Mouse (Mus musculus) CH12.LX (cell line): ENCODE data around the gene Pdzd3.

Experiments used
- CTCF ChIP-seq, 2 experiments: IDR thresholded peaks in 1 of 2; conservative IDR thresholded peaks in 1 of 2; 2 replicates each; pipeline ENCODE4 v1.5.1; 2011 to 2012; ENCODE audit warnings: low read depth in 2 of 2, low read length in 2 of 2, improper control_type of control experiment in 1 of 2, inconsistent platforms in 1 of 2, mild to moderate bottlenecking in 1 of 2, moderate library complexity in 1 of 2
- EP300 ChIP-seq: IDR thresholded peaks from 2 replicates; pipeline ENCODE4 v1.6.1; 2011; ENCODE audit warnings: low read length, improper control_type of control experiment
- GABPA ChIP-seq: IDR thresholded peaks from 2 replicates; pipeline ENCODE4 v1.6.1; 2012; ENCODE audit warnings: low read depth, low read length, improper control_type of control experiment, inconsistent platforms; ENCODE audit not compliant: insufficient replicate concordance
- HCFC1 ChIP-seq: IDR thresholded peaks from 2 replicates; pipeline ENCODE4 v1.6.1; 2012; ENCODE audit warnings: low read depth, mild to moderate bottlenecking, inconsistent platforms, low read length, improper control_type of control experiment
- JUN ChIP-seq: IDR thresholded peaks from 2 replicates; pipeline ENCODE4 v1.6.1; 2011; ENCODE audit warnings: low read depth, mild to moderate bottlenecking, low read length, improper control_type of control experiment, moderate library complexity; ENCODE audit not compliant: insufficient read depth
- JUND ChIP-seq: conservative IDR thresholded peaks from 2 replicates; pipeline ENCODE4 v1.6.1; 2011; ENCODE audit warnings: low read depth, low read length, improper control_type of control experiment
- MAFK ChIP-seq: IDR thresholded peaks from 2 replicates; pipeline ENCODE4 v1.6.1; 2011; ENCODE audit warnings: low read length, improper control_type of control experiment; ENCODE audit not compliant: insufficient replicate concordance
- MAX ChIP-seq: IDR thresholded peaks from 2 replicates; pipeline ENCODE4 v1.6.1; 2011; ENCODE audit warnings: low read length, improper control_type of control experiment
- NELFE ChIP-seq: IDR thresholded peaks from 2 replicates; pipeline ENCODE4 v1.6.1; 2011; ENCODE audit warnings: low read depth, low read length, improper control_type of control experiment
- POLR2A ChIP-seq: IDR thresholded peaks from 2 replicates; pipeline ENCODE4 v1.6.1; 2011; ENCODE audit warnings: low read depth, mild to moderate bottlenecking, improper control_type of control experiment, low read length
- POLR2AphosphoS2 ChIP-seq: IDR thresholded peaks from 2 replicates; pipeline ENCODE4 v1.6.1; 2011; ENCODE audit warnings: low read depth, low read length, improper control_type of control experiment
- ZNF384 ChIP-seq: IDR thresholded peaks from 2 replicates; pipeline ENCODE4 v1.6.1; 2012; ENCODE audit warnings: low read depth, low read length, improper control_type of control experiment, inconsistent platforms

DNA sequence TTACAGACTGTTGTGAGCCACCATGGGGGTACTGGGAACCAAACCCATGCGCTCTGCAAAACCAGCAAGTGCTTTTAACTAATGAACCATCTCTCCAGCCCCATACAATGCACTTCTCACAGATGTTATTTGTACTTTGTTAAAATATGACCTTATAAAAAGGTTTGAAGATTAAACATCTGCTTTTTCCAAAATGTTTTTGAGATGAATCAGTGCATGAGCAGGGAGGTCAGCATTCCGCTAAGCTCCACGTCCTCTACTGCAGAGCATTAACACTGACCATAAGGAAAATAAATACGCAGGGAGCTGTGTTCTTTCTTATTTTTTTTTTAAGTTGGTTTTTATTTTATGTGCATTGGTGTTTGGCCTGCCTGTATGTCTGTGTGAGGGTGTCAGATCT lies 38.9 kb downstream of the Pdzd3 start:
- TF ChIP-seq CTCF (conservative IDR thresholded peaks at IDR 0.05 in 1 of 2, IDR thresholded peaks at IDR 0.05 in 1 of 2; ENCODE audit: low read depth in 2 of 2, low read length in 2 of 2) (no peak), EP300 (no peak), JUN (no peak), HCFC1 (no peak), POLR2AphosphoS2 (no peak), ZNF384 (no peak), JUND (no peak), MAX (no peak), GABPA (no peak), POLR2A (no peak), NELFE (no peak), MAFK (no peak)
